Mouse (Mus musculus): ENCODE measurements around the gene Svbp.

The Svbp gene

DNA sequence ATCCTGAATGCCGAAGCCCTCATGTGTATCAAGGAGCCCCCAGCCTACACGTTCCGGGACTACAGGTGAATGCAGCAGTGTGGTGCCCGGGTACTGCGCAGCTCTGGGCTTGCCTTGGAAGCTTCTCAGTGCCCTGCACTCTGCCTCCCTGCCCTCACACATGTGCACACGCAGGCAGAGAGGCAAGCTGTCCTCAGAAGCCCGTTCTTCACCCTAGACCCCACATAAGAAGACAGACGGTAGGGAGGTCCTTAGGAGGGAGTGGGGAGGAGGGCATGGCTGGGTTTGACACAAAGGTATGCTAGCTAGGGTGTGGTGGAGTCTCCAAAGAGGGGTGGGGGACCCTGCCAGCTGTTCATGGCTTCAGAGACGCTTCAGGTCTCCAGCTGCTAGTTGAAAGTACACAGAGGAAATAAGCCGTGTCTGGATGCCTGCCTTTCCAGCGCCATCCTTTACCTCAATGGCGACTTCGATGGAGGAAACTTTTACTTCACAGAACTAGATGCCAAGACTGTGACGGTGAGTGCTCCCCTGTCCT, 51.7 kb downstream of the Svbp start:
- DNase-seq (ENCODE audit: low spot score), result no peak

DNA sequence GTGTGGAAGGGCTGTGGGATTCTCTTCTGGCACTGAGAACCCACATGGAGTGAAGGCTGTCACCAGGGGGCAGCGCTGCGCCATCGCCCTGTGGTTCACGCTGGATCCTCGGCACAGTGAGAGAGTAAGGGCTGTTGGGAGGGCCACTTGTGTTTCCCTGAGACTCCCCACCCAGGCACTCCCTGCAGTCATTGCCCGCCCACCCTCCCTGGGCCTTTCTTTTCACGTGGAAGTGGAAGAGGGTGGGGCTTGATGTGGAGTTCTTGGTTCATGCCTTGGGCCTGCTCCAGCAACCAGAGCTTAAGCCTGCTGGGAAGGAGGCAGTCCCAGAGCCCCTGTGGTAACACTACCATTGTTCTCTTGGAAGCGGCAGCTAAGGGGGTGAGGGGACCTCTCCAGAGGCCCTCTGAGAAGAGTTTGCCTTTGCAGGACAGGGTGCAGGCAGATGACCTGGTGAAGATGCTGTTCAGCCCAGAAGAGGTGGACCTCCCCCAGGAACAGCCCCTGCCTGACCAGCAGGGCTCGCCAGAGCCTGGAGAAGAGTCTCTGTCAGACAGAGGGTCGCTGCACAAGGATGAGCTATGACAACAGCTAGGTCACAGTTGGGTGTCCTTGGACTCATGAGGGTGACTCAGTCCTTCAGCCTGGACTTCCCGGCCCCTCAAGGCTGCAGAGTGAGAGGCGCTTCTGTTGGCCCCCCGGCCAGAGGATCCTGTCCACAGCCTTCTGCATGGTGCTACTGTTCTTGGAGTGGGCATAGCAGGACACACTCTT, 52.5 kb downstream of the Svbp start:
- no peak for DNase-seq (ENCODE audit: low spot score)

DNA sequence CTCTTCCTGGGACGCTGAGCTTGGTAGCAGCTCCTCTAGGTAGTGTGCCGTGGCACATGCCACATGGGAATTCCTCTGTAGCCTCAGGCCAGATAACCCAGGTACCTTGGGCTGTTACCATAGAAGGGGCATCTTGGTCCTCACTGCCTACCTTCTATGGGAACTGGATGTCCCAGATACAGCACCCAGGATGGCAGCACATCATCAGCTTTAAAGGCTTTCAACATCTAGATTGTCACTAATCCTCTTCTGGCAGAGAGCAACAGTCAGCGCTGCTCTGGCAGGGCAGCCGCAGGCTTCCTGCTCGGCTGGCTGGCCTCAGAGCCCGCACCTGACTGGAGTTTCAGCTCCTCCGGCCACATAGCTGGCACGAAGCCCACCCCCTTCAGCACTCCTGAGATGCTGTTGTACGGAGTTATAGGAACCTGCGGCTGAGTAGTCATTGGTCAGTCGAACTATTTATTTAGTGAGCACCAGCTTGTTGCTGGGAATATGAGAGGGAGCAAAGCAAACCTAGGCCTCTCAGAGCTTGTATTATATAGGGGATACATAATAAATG, 53.4 kb downstream of the Svbp start:
- no peak for DNase-seq (ENCODE audit: low spot score)
